Mouse (Mus musculus): ENCODE measurements around the gene Tent2. TPM values are rescaled to one million over a fixed set of nuclear protein-coding genes. Genes with fewer than 3 reads are reported as not detected.
"Not testable (repeated sequence)": the region's sequence is repeated elsewhere in the genome, so short reads cannot be mapped to it uniquely, and the experiment has no call there.

The Tent2 gene
- 10 to 100 TPM; 15.3 to 15.5 TPM for total RNA-seq (2021)

GRCm38 (mm10) chr13:93191831-93192645, at the start of gene Tent2:
Gene Tent2 (minus strand): TSS chr13:93192385.
- intact Hi-C loops (cut with DNase I): loop anchor here (2.0 to 10.0 kb wide), 5 partner anchors 50 to 661 kb away; partner anchors contain the start of gene Zfyve16
- DNase-seq: peak; percentile 92

- intact Hi-C loops (cut with DNase I): loop anchor here (5.0 to 10.0 kb wide), 5 partner anchors 49 to 394 kb away; partner anchors contain the start of genes Cmya5 and Tent2
- DNase-seq: no peak
Observed at GRCm38 (mm10) chr13:93241180-93241579, 49.0 kb upstream of the Tent2 start.

- no peak for DNase-seq
- intact Hi-C loops (cut with DNase I): loop anchor here (5.0 kb wide), 1 partner anchor 147 kb away; no protein-coding TSS in a partner anchor
Observed at GRCm38 (mm10) chr13:93239561-93239960, 47.4 kb upstream of the Tent2 start.

- intact Hi-C loops (cut with DNase I): loop anchor here (5.0 kb wide), 1 partner anchor 147 kb away; no protein-coding TSS in a partner anchor
- DNase-seq: no peak
Observed at GRCm38 (mm10) chr13:93239134-93239533, 46.9 kb upstream of the Tent2 start.

- intact Hi-C loops (cut with DNase I): loop anchor here (5.0 kb wide), 1 partner anchor 146 kb away; no protein-coding TSS in a partner anchor
- peak; percentile 19 to 25 for DNase-seq
Observed at GRCm38 (mm10) chr13:93237677-93238398, 45.7 kb upstream of the Tent2 start.

- intact Hi-C loops (cut with DNase I): loop anchor here (5.0 kb wide), 1 partner anchor 142 kb away; no protein-coding TSS in a partner anchor
- DNase-seq: no peak
Observed at GRCm38 (mm10) chr13:93234267-93235039, 42.3 kb upstream of the Tent2 start.

GRCm38 (mm10) chr13:93232335-93232734, 40.1 kb upstream of the Tent2 start:
- intact Hi-C loops (cut with DNase I): no loop called here
- DNase-seq: no peak

GRCm38 (mm10) chr13:93231016-93231415, 38.8 kb upstream of the Tent2 start:
- DNase-seq: peak; percentile 14 to 23
- intact Hi-C loops (cut with DNase I): no loop called here

- intact Hi-C loops (cut with DNase I): no loop called here
- no peak for DNase-seq
Observed at GRCm38 (mm10) chr13:93211741-93212140, 19.6 kb upstream of the Tent2 start.

- intact Hi-C loops (cut with DNase I): loop anchor here (2.0 to 10.0 kb wide), 4 partner anchors 50 to 662 kb away; partner anchors contain the start of gene Zfyve16
- no peak for DNase-seq
Observed at GRCm38 (mm10) chr13:93192646-93193026, 451 bp upstream of the Tent2 start.

- intact Hi-C loops (cut with DNase I): no loop called here
- no peak for DNase-seq
Observed at GRCm38 (mm10) chr13:93189416-93189815, 2.8 kb downstream of the Tent2 start.

- intact Hi-C loops (cut with DNase I): no loop called here
- DNase-seq: no peak
Observed at GRCm38 (mm10) chr13:93188738-93189137, 3.4 kb downstream of the Tent2 start.

GRCm38 (mm10) chr13:93187792-93188191, 4.4 kb downstream of the Tent2 start:
- intact Hi-C loops (cut with DNase I); DNase-seq: not testable (repeated sequence)

- intact Hi-C loops (cut with DNase I): no loop called here
- no peak for DNase-seq
Observed at GRCm38 (mm10) chr13:93180351-93180750, 11.8 kb downstream of the Tent2 start.

- no peak for DNase-seq
- intact Hi-C loops (cut with DNase I): no loop called here
Observed at GRCm38 (mm10) chr13:93179522-93179921, 12.7 kb downstream of the Tent2 start.

GRCm38 (mm10) chr13:93177571-93177970, 14.6 kb downstream of the Tent2 start:
- intact Hi-C loops (cut with DNase I): no loop called here
- DNase-seq: no peak

- no peak for DNase-seq
- intact Hi-C loops (cut with DNase I): no loop called here
Observed at GRCm38 (mm10) chr13:93163303-93163702, 28.9 kb downstream of the Tent2 start.

GRCm38 (mm10) chr13:93162456-93162855, 29.7 kb downstream of the Tent2 start:
- intact Hi-C loops (cut with DNase I): no loop called here
- DNase-seq: no peak

- no peak for DNase-seq
- intact Hi-C loops (cut with DNase I): no loop called here
Observed at GRCm38 (mm10) chr13:93158261-93158660, 33.9 kb downstream of the Tent2 start.

- DNase-seq: no peak
- intact Hi-C loops (cut with DNase I): no loop called here
Observed at GRCm38 (mm10) chr13:93153280-93153679, 38.9 kb downstream of the Tent2 start.

Measured in heart, postnatal 36 days (tissue).